Mouse (Mus musculus) G1E (cell line): ENCODE data around the gene Gpr183. TPM values are rescaled to one million over a fixed set of nuclear protein-coding genes. Genes with fewer than 3 reads are reported as not detected.

ENCODE experiments used
- ATAC-seq: 2 replicates; pipeline ENCODE4 v1.8.0; 2016; ENCODE audit warnings: mild to moderate bottlenecking; ENCODE audit not compliant: insufficient number of reproducible peaks, poor library complexity, low FRiP score, severe bottlenecking; ENCODE audit errors: extremely low read depth
- DNase-seq: peaks from one replicate; pipeline ENCODE4 v3.0.0; 2012; ENCODE audit warnings: low spot score
- H3K27me3 ChIP-seq: 2 replicates; pipeline ENCODE4 v1.6.1; 2012; ENCODE audit warnings: mild to moderate bottlenecking, low read length, inconsistent platforms; ENCODE audit not compliant: insufficient read depth
- H3K36me3 ChIP-seq: replicated peaks from 2 replicates; pipeline ENCODE3; 2012; ENCODE audit warnings: mild to moderate bottlenecking, inconsistent platforms
- H3K4me1 ChIP-seq: 2 replicates; pipeline ENCODE4 v1.6.1; 2012; ENCODE audit warnings: low read depth, low read length, inconsistent platforms, mixed read lengths; ENCODE audit not compliant: insufficient read depth
- H3K4me3 ChIP-seq: 2 replicates; pipeline ENCODE4 v1.5.1; 2012; ENCODE audit warnings: low read depth, mild to moderate bottlenecking, inconsistent platforms, low read length, moderate library complexity, mixed read lengths
- H3K9me3 ChIP-seq: replicated peaks from 2 replicates; pipeline ENCODE4 v1.6.1; 2012; ENCODE audit warnings: inconsistent platforms
- CTCF ChIP-seq: IDR thresholded peaks from 2 replicates; pipeline ENCODE4 v1.5.1; 2012; ENCODE audit warnings: low read depth, low read length, inconsistent platforms, mixed read lengths
- GATA1 ChIP-seq: IDR thresholded peaks from 2 replicates; pipeline ENCODE4 v1.6.1; 2012; ENCODE audit warnings: borderline replicate concordance, low read length, inconsistent platforms, mixed read lengths
- GATA2 ChIP-seq: IDR thresholded peaks from 2 replicates; pipeline ENCODE4 v1.6.1; 2012; ENCODE audit warnings: low read depth, low read length, inconsistent platforms, borderline replicate concordance
- POLR2AphosphoS5 ChIP-seq: IDR thresholded peaks from 2 replicates; pipeline ENCODE4 v1.6.1; 2012; ENCODE audit warnings: low read depth, low read length, inconsistent platforms; ENCODE audit not compliant: insufficient replicate concordance
- TAL1 ChIP-seq: conservative IDR thresholded peaks from 2 replicates; pipeline ENCODE4 v1.6.1; 2012; ENCODE audit warnings: low read depth, low read length, inconsistent platforms, mixed read lengths
- polyA plus RNA-seq: library from polyadenylated mRNA; stranded (reverse); fragments of >175 nt; gene quantifications from 2 replicates; pipeline ENCODE4 v1.2.3, GENCODE M21; 2012
- total RNA-seq, 2 experiments: library from RNA; stranded (forward) in 1 of 2; stranded (reverse) in 1 of 2; fragments of 200-1000 nt in 1 of 2; fragments of >200 nt in 1 of 2; fragmentation: Nextera tagmentation in 1 of 2; gene quantifications; 2 replicates each; pipeline ENCODE4 v1.2.3; 2014 to 2017

Gene Gpr183
- total and polyA plus RNA-seq, 3 experiments = 0.08 to 7.1 TPM; not detected in 1

- ATAC-seq (no peak), DNase-seq (no peak)
- TF ChIP-seq CTCF = no peak
- TF ChIP-seq POLR2AphosphoS5 = no peak
- TF ChIP-seq GATA1 = no peak
- no peak for TF ChIP-seq TAL1
- TF ChIP-seq GATA2 = no peak
- no peaks in the 10 kb centered on the region for H3K27me3 ChIP-seq
- H3K4me3 ChIP-seq = no peak overlapping the region
- H3K4me1 ChIP-seq = peaks cover 26% of the 10 kb centered on the region
- H3K36me3 ChIP-seq = peaks cover 66% of the 10 kb centered on the region
- H3K9me3 ChIP-seq = no peaks in the 10 kb centered on the region
Observed at GRCm38 (mm10) chr14:122009502-122009901, 44.5 kb upstream of the Gpr183 start.

- H3K4me3 ChIP-seq = no peak overlapping the region
- H3K4me1 ChIP-seq = peaks cover 24% of the 10 kb centered on the region
- peaks cover 65% of the 10 kb centered on the region for H3K36me3 ChIP-seq
- H3K27me3 ChIP-seq = no peaks in the 10 kb centered on the region
- TF ChIP-seq TAL1 = no peak
- no peak for TF ChIP-seq GATA2
- no peak for TF ChIP-seq GATA1
- no peak for TF ChIP-seq CTCF
- no peak for TF ChIP-seq POLR2AphosphoS5
- DNase-seq = no peak
- no peak for ATAC-seq
- no peaks in the 10 kb centered on the region for H3K9me3 ChIP-seq
Observed at GRCm38 (mm10) chr14:122008261-122008660, 43.3 kb upstream of the Gpr183 start.

- DNase-seq (no peak), ATAC-seq (no peak)
- Histone ChIP-seq H3K4me3 (no peak overlapping the region), H3K9me3 (no peaks in the 10 kb centered on the region), H3K27me3 (no peaks in the 10 kb centered on the region), H3K4me1 (peaks cover 7% of the 10 kb centered on the region; the same call in 1 of the 2 replicates), H3K36me3 (peaks cover 61% of the 10 kb centered on the region)
- TF ChIP-seq GATA2 = no peak
Observed at GRCm38 (mm10) chr14:122003812-122004211, 38.8 kb upstream of the Gpr183 start.

- H3K4me3 ChIP-seq = no peak overlapping the region
- TF ChIP-seq TAL1 = no peak
- no peak for TF ChIP-seq GATA1
- peaks cover 5% of the 10 kb centered on the region; the same call in 1 of the 2 replicates for H3K4me1 ChIP-seq
- no peak for ATAC-seq
- no peaks in the 10 kb centered on the region for H3K9me3 ChIP-seq
- H3K36me3 ChIP-seq = peaks cover 65% of the 10 kb centered on the region
- no peak for DNase-seq
- no peaks in the 10 kb centered on the region for H3K27me3 ChIP-seq
Observed at GRCm38 (mm10) chr14:122002224-122002623, 37.2 kb upstream of the Gpr183 start.

GRCm38 (mm10) chr14:122000346-122001105, 35.5 kb upstream of the Gpr183 start:
- H3K36me3 ChIP-seq = peaks cover 81% of the 10 kb centered on the region
- DNase-seq = no peak
- H3K4me1 ChIP-seq = peaks cover 16% of the 10 kb centered on the region

GRCm38 (mm10) chr14:121999455-121999854, 34.5 kb upstream of the Gpr183 start:
- H3K4me3 ChIP-seq = no peak overlapping the region
- ATAC-seq (no peak), DNase-seq (no peak)
- no peaks in the 10 kb centered on the region for H3K27me3 ChIP-seq
- peaks cover 84% of the 10 kb centered on the region for H3K36me3 ChIP-seq
- H3K9me3 ChIP-seq = no peaks in the 10 kb centered on the region
- TF ChIP-seq GATA2 (no peak), CTCF (no peak), TAL1 (no peak), GATA1 (no peak), POLR2AphosphoS5 (no peak)
- peaks cover 26% of the 10 kb centered on the region for H3K4me1 ChIP-seq

More at GRCm38 (mm10) chr14:122000346-122001105, 35.5 kb upstream of the Gpr183 start:
- no peak for ATAC-seq
- Histone ChIP-seq H3K27me3 (no peaks in the 10 kb centered on the region), H3K4me3 (no peak overlapping the region), H3K9me3 (no peaks in the 10 kb centered on the region)
- TF ChIP-seq GATA1 = no peak
- TF ChIP-seq CTCF = no peak
- no peak for TF ChIP-seq POLR2AphosphoS5
- TF ChIP-seq TAL1 = no peak
- TF ChIP-seq GATA2 = no peak

GRCm38 (mm10) chr14:121996786-121997185, 31.8 kb upstream of the Gpr183 start:
- TF ChIP-seq TAL1 (no peak), CTCF (no peak), GATA1 (no peak), GATA2 (no peak), POLR2AphosphoS5 (no peak)
- Histone ChIP-seq H3K27me3 (no peaks in the 10 kb centered on the region), H3K36me3 (peaks cover 81% of the 10 kb centered on the region), H3K4me3 (no peak overlapping the region), H3K9me3 (no peaks in the 10 kb centered on the region), H3K4me1 (peaks cover 27% of the 10 kb centered on the region)
- DNase-seq (no peak), ATAC-seq (no peak)
